Mouse (Mus musculus) macrophage (primary cell): Measurements from ENCODE around the gene Sgk1. TPM values are rescaled to one million over a fixed set of nuclear protein-coding genes. Genes with fewer than 3 reads are reported as not detected.

Experiments used
- H3K27ac ChIP-seq: fragments of 350-480 bp; formaldehyde crosslinking; 2 replicates; pipeline ENCODE4 v1.9.0; 2021
- H3K36me3 ChIP-seq: fragments of 350-480 bp; formaldehyde crosslinking; 2 replicates; pipeline ENCODE4 v1.9.0; 2021; ENCODE audit errors: inconsistent target
- H3K4me3 ChIP-seq: fragments of 350-480 bp; formaldehyde crosslinking; 2 replicates; pipeline ENCODE4 v1.9.0; 2021; ENCODE audit errors: inconsistent target
- H3K79me2 ChIP-seq: fragments of 350-480 bp; formaldehyde crosslinking; 2 replicates; pipeline ENCODE4 v1.9.0; 2021; ENCODE audit errors: inconsistent target
- WGBS: methylation state at CpG from one replicate; pipeline ENCODE4 v1.1.7; 2026; ENCODE audit warnings: inconsistent platforms; ENCODE audit not compliant: missing documents; 5-methylcytosine and 5-hydroxymethylcytosine counted together
- polyA plus RNA-seq: library from polyadenylated mRNA; stranded (reverse); fragments of 250-400 nt; gene quantifications from 3 replicates; pipeline ENCODE4 v1.2.4, GENCODE M21; 2018; ENCODE audit warnings: inconsistent platforms

Gene Sgk1
- polyA plus RNA-seq, 1 experiment from 2014 or later, result 76.1 TPM

- Histone ChIP-seq H3K27ac (no peak overlapping the region), H3K4me3 (no peak overlapping the region), H3K79me2 (no peaks in the 10 kb centered on the region), H3K36me3 (no peaks in the 10 kb centered on the region)
- WGBS, result 98% methylated on average over 5 of the region's 6 CpGs
These were observed 36.2 kb downstream of the Sgk1 start for GRCm38 (mm10) chr10:21918016-21918749.

- no peak overlapping the region for H3K4me3 ChIP-seq
- no peaks in the 10 kb centered on the region for H3K36me3 ChIP-seq
- WGBS, result 90% methylated on average over 7 of the region's 7 CpGs
- H3K27ac ChIP-seq, result no peak overlapping the region
- no peaks in the 10 kb centered on the region for H3K79me2 ChIP-seq
These were observed 36.8 kb downstream of the Sgk1 start for GRCm38 (mm10) chr10:21918750-21919145.

- no peaks in the 10 kb centered on the region for H3K36me3 ChIP-seq
- H3K27ac ChIP-seq, result no peak overlapping the region
- no peak overlapping the region for H3K4me3 ChIP-seq
- WGBS, result 94% methylated on average over 2 of the region's 2 CpGs
- no peaks in the 10 kb centered on the region for H3K79me2 ChIP-seq
These were observed 38.6 kb downstream of the Sgk1 start for GRCm38 (mm10) chr10:21920611-21921010.

- no peaks in the 10 kb centered on the region for H3K79me2 ChIP-seq
- 88% methylated on average over 8 of the region's 8 CpGs for WGBS
- H3K4me3 ChIP-seq, result no peak overlapping the region
- no peak overlapping the region for H3K27ac ChIP-seq
- no peaks in the 10 kb centered on the region for H3K36me3 ChIP-seq
These were observed 40.8 kb downstream of the Sgk1 start for GRCm38 (mm10) chr10:21922716-21923350.

- no peaks in the 10 kb centered on the region for H3K79me2 ChIP-seq
- H3K36me3 ChIP-seq, result no peaks in the 10 kb centered on the region
- no peak overlapping the region for H3K4me3 ChIP-seq
- over 99% methylated on average over 9 of the region's 9 CpGs for WGBS
- no peak overlapping the region for H3K27ac ChIP-seq
These were observed 41.5 kb downstream of the Sgk1 start for GRCm38 (mm10) chr10:21923495-21923952.

GRCm38 (mm10) chr10:21924051-21924720 is 42.2 kb downstream of the Sgk1 start:
- Histone ChIP-seq H3K27ac (no peak overlapping the region), H3K36me3 (no peaks in the 10 kb centered on the region), H3K4me3 (no peak overlapping the region), H3K79me2 (no peaks in the 10 kb centered on the region)
- WGBS, result 94% methylated on average over 16 of the region's 16 CpGs

GRCm38 (mm10) chr10:21926941-21927340 is 45.0 kb downstream of the Sgk1 start:
- 94% methylated on average over 5 of the region's 5 CpGs for WGBS
- Histone ChIP-seq H3K79me2 (no peaks in the 10 kb centered on the region), H3K36me3 (no peaks in the 10 kb centered on the region), H3K4me3 (no peak overlapping the region), H3K27ac (no peak overlapping the region)

GRCm38 (mm10) chr10:21930781-21931380 is 48.9 kb downstream of the Sgk1 start:
- H3K36me3 ChIP-seq, result no peaks in the 10 kb centered on the region
- H3K4me3 ChIP-seq, result no peak overlapping the region
- WGBS, result 95% methylated on average over 10 of the region's 10 CpGs
- no peak overlapping the region for H3K27ac ChIP-seq
- no peaks in the 10 kb centered on the region for H3K79me2 ChIP-seq

- WGBS, result 88% methylated on average over 3 of the region's 3 CpGs
- H3K79me2 ChIP-seq, result no peaks in the 10 kb centered on the region
- no peak overlapping the region for H3K4me3 ChIP-seq
- H3K27ac ChIP-seq, result no peak overlapping the region
- H3K36me3 ChIP-seq, result no peaks in the 10 kb centered on the region
These were observed 50.8 kb downstream of the Sgk1 start for GRCm38 (mm10) chr10:21932791-21933190.

- Histone ChIP-seq H3K27ac (no peak overlapping the region), H3K4me3 (no peak overlapping the region), H3K79me2 (no peaks in the 10 kb centered on the region), H3K36me3 (no peaks in the 10 kb centered on the region)
- 94% methylated on average over 2 of the region's 2 CpGs for WGBS
These were observed 52.8 kb downstream of the Sgk1 start for GRCm38 (mm10) chr10:21934826-21935225.

- no peaks in the 10 kb centered on the region for H3K36me3 ChIP-seq
- no peak overlapping the region for H3K27ac ChIP-seq
- 87% methylated on average over 12 of the region's 12 CpGs for WGBS
- H3K4me3 ChIP-seq, result no peak overlapping the region
- no peaks in the 10 kb centered on the region for H3K79me2 ChIP-seq
These were observed 54.7 kb downstream of the Sgk1 start for GRCm38 (mm10) chr10:21936513-21937221.

GRCm38 (mm10) chr10:21937222-21937605 is 55.2 kb downstream of the Sgk1 start:
- Histone ChIP-seq H3K36me3 (no peaks in the 10 kb centered on the region), H3K4me3 (no peak overlapping the region), H3K27ac (no peak overlapping the region), H3K79me2 (no peaks in the 10 kb centered on the region)
- WGBS, result 61% methylated on average over 9 of the region's 9 CpGs

- Histone ChIP-seq H3K27ac (no peak overlapping the region), H3K79me2 (no peaks in the 10 kb centered on the region), H3K4me3 (no peak overlapping the region), H3K36me3 (no peaks in the 10 kb centered on the region)
- WGBS, result 92% methylated on average over 4 of the region's 4 CpGs
These were observed 56.2 kb downstream of the Sgk1 start for GRCm38 (mm10) chr10:21938166-21938565.

- Histone ChIP-seq H3K4me3 (no peak overlapping the region), H3K27ac (no peak overlapping the region), H3K36me3 (no peaks in the 10 kb centered on the region), H3K79me2 (no peaks in the 10 kb centered on the region)
- 70% methylated on average over 3 of the region's 3 CpGs for WGBS
These were observed 59.3 kb downstream of the Sgk1 start for GRCm38 (mm10) chr10:21941235-21941634.
